Mouse (Mus musculus) spleen, embryonic (tissue): ENCODE measurements around the gene Sema3a.

ENCODE experiments used
- CTCF ChIA-PET: fragments of 350-600 bp; sonication (Branson Sonifier 250); formaldehyde crosslinking; loops from one replicate; lab custom pipeline; 2022; lab: Charles Lee

The Sema3a gene

GRCm38 (mm10) chr5:13125241-13125692 is at the start of gene Sema3a:
Gene Sema3a (plus strand): TSS chr5:13125414.
- CTCF ChIA-PET: no interaction called here

GRCm38 (mm10) chr5:13084777-13085439 is 40.3 kb upstream of the Sema3a start:
- CTCF ChIA-PET: no interaction called here

- CTCF ChIA-PET: no interaction called here
These were observed 34.8 kb upstream of the Sema3a start for GRCm38 (mm10) chr5:13090431-13090830.

- CTCF ChIA-PET: no interaction called here
These were observed 15.7 kb upstream of the Sema3a start for GRCm38 (mm10) chr5:13109522-13109921.

- CTCF ChIA-PET: no interaction called here
These were observed 8.0 kb upstream of the Sema3a start for GRCm38 (mm10) chr5:13117236-13117635.

- CTCF ChIA-PET: no interaction called here
These were observed 543 bp downstream of the Sema3a start for GRCm38 (mm10) chr5:13125757-13126156.

GRCm38 (mm10) chr5:13126196-13126595 is 982 bp downstream of the Sema3a start:
- CTCF ChIA-PET: no interaction called here

GRCm38 (mm10) chr5:13127121-13127520 is 1.9 kb downstream of the Sema3a start:
- CTCF ChIA-PET: no interaction called here

GRCm38 (mm10) chr5:13144733-13145457 is 19.7 kb downstream of the Sema3a start:
- CTCF ChIA-PET: no interaction called here

- CTCF ChIA-PET: no interaction called here
These were observed 24.7 kb downstream of the Sema3a start for GRCm38 (mm10) chr5:13149909-13150308.

- CTCF ChIA-PET: no interaction called here
These were observed 25.8 kb downstream of the Sema3a start for GRCm38 (mm10) chr5:13151002-13151401.

- CTCF ChIA-PET: no interaction called here
These were observed 32.8 kb downstream of the Sema3a start for GRCm38 (mm10) chr5:13157761-13158612.

- CTCF ChIA-PET: no interaction called here
These were observed 57.0 kb downstream of the Sema3a start for GRCm38 (mm10) chr5:13182186-13182585.

GRCm38 (mm10) chr5:13197886-13198285 is 72.7 kb downstream of the Sema3a start:
- CTCF ChIA-PET: no interaction called here

GRCm38 (mm10) chr5:13199709-13200108 is 74.5 kb downstream of the Sema3a start:
- CTCF ChIA-PET: no interaction called here

GRCm38 (mm10) chr5:13255353-13255752 is 130.1 kb downstream of the Sema3a start:
- CTCF ChIA-PET: no interaction called here

GRCm38 (mm10) chr5:13256321-13256720 is 131.1 kb downstream of the Sema3a start:
- CTCF ChIA-PET: no interaction called here

GRCm38 (mm10) chr5:13263087-13263486 is 137.9 kb downstream of the Sema3a start:
- CTCF ChIA-PET: no interaction called here

- CTCF ChIA-PET: no interaction called here
These were observed 138.3 kb downstream of the Sema3a start for GRCm38 (mm10) chr5:13263539-13263938.

GRCm38 (mm10) chr5:13312667-13313066 is 187.5 kb downstream of the Sema3a start:
- CTCF ChIA-PET: no interaction called here

GRCm38 (mm10) chr5:13313977-13314376 is 188.8 kb downstream of the Sema3a start:
- CTCF ChIA-PET: no interaction called here

- CTCF ChIA-PET: no interaction called here
These were observed 193.7 kb downstream of the Sema3a start for GRCm38 (mm10) chr5:13318728-13319429.
